Mouse (Mus musculus) limb, embryonic 12.5 days (tissue): ENCODE results near the gene Serinc5. TPM values are rescaled to one million over a fixed set of nuclear protein-coding genes. Genes with fewer than 3 reads are reported as not detected.
"Not testable (repeated sequence)": the region's sequence is repeated elsewhere in the genome, so short reads cannot be mapped to it uniquely, and the experiment has no call there.

Experiments
- ATAC-seq: fragments of 200-750 bp; cut with Nextera tagmentation; 2 replicates; pipeline ENCODE4 v1.8.0; 2017; ENCODE audit warnings: low read depth, moderate TSS enrichment; ENCODE audit not compliant: insufficient number of reproducible peaks, insufficient read depth, low FRiP score, low TSS enrichment
- H3K27ac ChIP-seq: fragments of 300-500 bp; sonication (generic); 2 replicates; pipeline ENCODE4 v1.5.1; 2016; ENCODE audit warnings: mild to moderate bottlenecking, moderate library complexity
- H3K27me3 ChIP-seq: fragments of 300-500 bp; sonication (generic); 2 replicates; pipeline ENCODE4 v1.6.1; 2016; ENCODE audit warnings: mild to moderate bottlenecking, moderate library complexity
- H3K36me3 ChIP-seq: fragments of 300-500 bp; sonication (generic); 2 replicates; pipeline ENCODE4 v1.6.1; 2016; ENCODE audit warnings: mild to moderate bottlenecking, moderate library complexity
- H3K4me1 ChIP-seq: fragments of 300-500 bp; sonication (generic); replicated peaks from 2 replicates; pipeline ENCODE4 v1.6.1; 2016
- H3K4me2 ChIP-seq: fragments of 300-500 bp; sonication (generic); 2 replicates; pipeline ENCODE4 v1.6.1; 2016; ENCODE audit warnings: mild to moderate bottlenecking, moderate library complexity
- H3K4me3 ChIP-seq: fragments of 300-500 bp; sonication (generic); replicated peaks from 2 replicates; pipeline ENCODE4 v1.5.1; 2016; ENCODE audit warnings: mild to moderate bottlenecking
- H3K9ac ChIP-seq: fragments of 300-500 bp; sonication (generic); replicated peaks from 2 replicates; pipeline ENCODE4 v1.6.1; 2016; ENCODE audit warnings: mild to moderate bottlenecking, moderate library complexity
- H3K9me3 ChIP-seq: fragments of 300-500 bp; sonication (generic); 2 replicates; pipeline ENCODE4 v1.6.1; 2016; ENCODE audit warnings: mild to moderate bottlenecking, moderate library complexity
- WGBS: fragments of 180-500 bp; shearing (Covaris S2); methylation state at CpG from one replicate; pipeline ENCODE4 v1.1.7; 2016; 5-methylcytosine and 5-hydroxymethylcytosine counted together
- polyA plus RNA-seq: library from polyadenylated mRNA; unstranded; fragments of >200 nt; fragmentation: Nextera tagmentation; extraction: Ambion mirVana; gene quantifications from 2 replicates; pipeline ENCODE4 v1.2.1, GENCODE M21; 2016

Serinc5 gene
- polyA plus RNA-seq, 1 experiment from 2014 or later = 10.2 TPM

DNA sequence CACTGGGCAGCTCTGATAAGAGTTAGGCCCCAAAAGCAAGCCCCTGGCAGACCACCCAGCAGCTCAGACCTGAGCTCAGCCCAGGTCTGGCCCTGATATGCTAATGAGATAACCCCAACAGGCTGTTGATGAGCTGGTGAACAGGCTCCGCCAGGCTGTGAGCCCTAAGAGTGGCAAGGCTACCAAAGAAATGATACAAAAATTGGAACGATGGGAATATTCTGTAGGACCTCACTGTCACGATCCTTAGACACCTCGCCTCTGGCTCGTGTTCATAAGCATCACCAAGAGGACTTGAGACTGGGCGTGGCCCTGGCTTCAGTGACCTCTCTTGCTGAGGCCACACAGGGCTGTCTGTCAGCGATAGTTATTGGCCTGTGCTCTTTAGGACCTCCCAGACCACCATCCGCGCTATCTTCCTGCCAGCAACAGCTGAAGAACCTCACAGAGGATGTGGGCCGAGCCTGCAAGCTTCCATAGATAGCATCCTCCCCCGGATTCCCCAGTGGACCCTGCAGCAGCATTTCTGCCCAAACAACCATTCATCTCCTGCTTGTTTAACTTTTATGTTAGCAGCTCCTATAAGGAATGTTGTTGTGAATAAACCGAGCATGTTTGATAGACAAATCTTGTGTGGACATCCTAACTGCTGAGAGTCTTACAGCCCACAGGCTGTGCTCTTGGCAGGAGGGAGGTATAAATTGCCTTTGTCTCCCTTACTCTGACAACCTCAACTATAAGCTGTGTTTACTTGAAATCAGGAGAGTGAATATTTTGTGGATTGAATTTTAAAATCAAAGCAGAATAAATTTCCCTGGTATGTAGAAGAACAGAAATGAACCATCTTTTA is 17.9 kb upstream of the Serinc5 start:
- Histone ChIP-seq H3K4me1 (peaks cover 14% of the 10 kb centered on the region), H3K4me3 (no peak overlapping the region), H3K9me3 (no peaks in the 10 kb centered on the region), H3K4me2 (no peak overlapping the region), H3K9ac (no peak overlapping the region), H3K27ac (no peak overlapping the region), H3K27me3 (no peaks in the 10 kb centered on the region), H3K36me3 (no peaks in the 10 kb centered on the region)
- ATAC-seq = no peak
- 26% methylated on average over 12 of the region's 12 CpGs for WGBS

DNA sequence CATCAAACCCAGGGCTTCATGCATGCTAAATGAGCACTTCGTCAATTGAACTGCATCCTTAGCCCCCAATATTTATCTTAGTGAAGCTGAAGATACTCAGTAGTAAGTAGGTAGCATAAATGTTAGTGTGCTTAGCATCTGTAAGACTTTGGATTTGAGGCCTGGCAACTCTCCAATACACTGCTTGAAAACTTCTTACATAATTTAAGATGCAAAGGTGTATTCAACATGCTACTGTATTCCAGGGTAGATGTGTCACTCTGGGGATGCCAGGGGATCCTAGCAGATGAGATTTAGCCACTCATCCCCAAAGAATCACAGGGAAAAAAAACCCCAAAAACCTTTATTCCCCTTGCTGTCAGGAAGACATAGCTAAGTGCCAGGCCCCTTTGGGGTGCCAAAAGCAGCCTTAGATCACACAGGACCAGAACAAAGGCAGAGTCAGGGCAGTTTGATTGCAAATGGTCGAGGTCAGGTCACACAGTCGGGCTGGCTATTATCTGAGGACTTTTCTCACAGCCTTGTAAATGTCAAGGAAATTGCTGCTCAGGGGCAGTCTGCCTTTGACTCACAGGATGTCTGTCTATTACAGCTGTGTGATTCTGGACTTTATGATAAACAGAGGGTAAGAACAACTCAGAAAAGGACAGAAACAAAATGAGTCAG is 17.0 kb upstream of the Serinc5 start:
- Histone ChIP-seq H3K27ac (no peak overlapping the region), H3K4me2 (no peak overlapping the region), H3K4me3 (no peak overlapping the region), H3K36me3 (no peaks in the 10 kb centered on the region), H3K9me3 (no peaks in the 10 kb centered on the region), H3K9ac (no peak overlapping the region), H3K27me3 (no peaks in the 10 kb centered on the region), H3K4me1 (peaks cover 14% of the 10 kb centered on the region)
- ATAC-seq = no peak
- WGBS = 22% methylated on average over 3 of the region's 3 CpGs

DNA sequence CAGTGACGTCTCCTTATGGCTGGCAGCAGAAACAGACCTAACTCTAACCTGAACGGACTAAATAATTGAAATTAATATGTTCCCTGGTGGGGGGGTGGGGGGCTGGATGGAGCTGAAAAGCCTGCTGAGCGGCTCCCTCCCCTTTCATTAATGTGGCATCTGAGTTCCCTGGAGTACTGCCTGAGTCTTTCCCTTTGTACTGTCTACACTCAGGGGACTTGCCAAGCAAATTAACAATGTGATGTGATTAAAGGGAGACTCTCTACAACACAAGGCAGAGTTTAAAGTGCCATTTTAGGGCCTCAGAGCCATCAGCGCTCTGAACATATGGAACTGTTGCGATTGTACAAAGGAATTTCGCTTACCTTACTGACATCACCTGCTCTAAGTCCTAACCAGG is 16.4 kb upstream of the Serinc5 start:
- H3K9me3 ChIP-seq = no peaks in the 10 kb centered on the region
- no peaks in the 10 kb centered on the region for H3K27me3 ChIP-seq
- 23% methylated on average over 6 of the region's 6 CpGs for WGBS
- H3K27ac ChIP-seq = no peak overlapping the region
- no peak overlapping the region for H3K4me2 ChIP-seq
- H3K4me3 ChIP-seq = no peak overlapping the region
- H3K9ac ChIP-seq = no peak overlapping the region
- ATAC-seq = no peak
- H3K4me1 ChIP-seq = peaks cover 14% of the 10 kb centered on the region
- H3K36me3 ChIP-seq = no peaks in the 10 kb centered on the region

DNA sequence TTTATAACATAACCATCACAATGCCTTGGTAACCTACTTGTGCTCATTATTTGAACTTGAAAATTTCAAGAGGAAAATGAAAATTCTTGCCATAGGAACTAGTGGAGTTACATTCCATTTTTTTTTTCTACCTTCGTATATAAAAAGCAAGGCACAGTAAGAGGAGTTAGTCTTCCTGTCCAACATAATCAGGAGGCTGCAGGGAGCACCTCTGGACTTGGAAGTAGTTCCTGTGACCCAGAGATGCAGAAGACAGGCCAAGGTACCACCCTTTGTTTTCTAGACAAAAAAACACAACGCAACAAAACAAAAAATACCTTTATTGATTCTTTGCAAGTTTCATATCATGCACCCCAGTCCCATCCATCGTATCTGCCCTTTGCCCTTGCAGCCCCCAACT is 16.0 kb upstream of the Serinc5 start:
- H3K27ac ChIP-seq = no peak overlapping the region
- no peak for ATAC-seq
- H3K9ac ChIP-seq = no peak overlapping the region
- H3K9me3 ChIP-seq = no peaks in the 10 kb centered on the region
- WGBS = 76% methylated on average over 3 of the region's 3 CpGs
- no peak overlapping the region for H3K4me3 ChIP-seq
- H3K36me3 ChIP-seq = no peaks in the 10 kb centered on the region
- no peak overlapping the region for H3K4me2 ChIP-seq
- H3K27me3 ChIP-seq = no peaks in the 10 kb centered on the region
- H3K4me1 ChIP-seq = peaks cover 14% of the 10 kb centered on the region

GRCm38 (mm10) chr13:92595424-92595823 is 15.5 kb upstream of the Serinc5 start:
- ATAC-seq = no peak
- no peak overlapping the region for H3K9ac ChIP-seq
- H3K27me3 ChIP-seq = no peaks in the 10 kb centered on the region
- H3K9me3 ChIP-seq = no peaks in the 10 kb centered on the region
- H3K4me1 ChIP-seq = peaks cover 14% of the 10 kb centered on the region
- no peaks in the 10 kb centered on the region for H3K36me3 ChIP-seq
- 64% methylated on average over 3 of the region's 3 CpGs for WGBS
- H3K27ac ChIP-seq = no peak overlapping the region
- no peak overlapping the region for H3K4me3 ChIP-seq
- no peak overlapping the region for H3K4me2 ChIP-seq

GRCm38 (mm10) chr13:92605306-92605705 is 5.6 kb upstream of the Serinc5 start:
- H3K36me3 ChIP-seq, H3K4me1 ChIP-seq, H3K9me3 ChIP-seq, H3K27ac ChIP-seq, H3K4me2 ChIP-seq, H3K27me3 ChIP-seq, H3K9ac ChIP-seq, ATAC-seq, H3K4me3 ChIP-seq: not testable (repeated sequence)
- WGBS = 82% methylated on average over 4 of the region's 4 CpGs

DNA sequence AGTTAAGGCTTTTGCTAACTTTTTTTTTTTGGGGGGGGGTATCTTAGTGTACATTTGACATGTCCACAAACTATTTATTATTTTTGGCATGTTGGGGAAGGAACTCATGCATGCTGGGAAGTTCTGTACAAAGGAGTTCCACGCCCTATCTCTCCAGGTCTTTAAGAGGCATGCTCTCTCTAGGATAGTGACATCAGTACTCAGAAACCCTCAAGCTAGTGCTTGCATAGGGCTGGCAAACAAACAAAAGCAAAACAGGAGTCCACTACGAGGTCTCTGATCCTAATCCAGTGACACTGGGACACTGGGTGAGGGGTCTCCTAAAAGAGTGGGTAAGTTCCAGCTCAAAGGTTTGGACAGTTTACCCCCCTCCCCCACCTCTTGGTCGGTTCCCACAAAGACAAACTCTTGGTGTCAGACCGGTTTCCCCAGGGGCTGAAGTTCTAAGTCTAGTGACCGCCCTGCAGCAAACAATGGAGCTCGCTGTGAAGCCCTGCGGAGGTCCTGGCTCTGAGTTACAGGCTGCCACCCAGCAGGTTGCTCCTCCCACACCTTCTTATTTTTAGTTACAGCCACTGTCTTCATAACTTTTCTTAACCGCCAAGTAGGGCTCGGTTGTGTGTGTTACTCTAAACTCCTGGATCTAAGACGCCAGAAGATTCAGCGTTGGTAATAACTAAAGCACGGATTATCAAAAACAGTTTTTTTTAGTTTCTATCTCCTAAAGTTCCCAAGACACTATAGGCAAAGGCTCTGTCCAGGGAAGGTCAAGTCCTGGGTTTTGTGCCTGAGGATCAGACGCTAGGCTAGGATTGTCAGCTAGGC is 1.2 kb upstream of the Serinc5 start:
- Histone ChIP-seq H3K36me3 (no peaks in the 10 kb centered on the region), H3K4me1 (peaks cover 10% of the 10 kb centered on the region), H3K27me3 (no peaks in the 10 kb centered on the region), H3K27ac (peak overlapping the region; percentile 90), H3K4me3 (peak overlapping the region; percentile 69), H3K4me2 (peak overlapping the region; percentile 83), H3K9ac (peak overlapping the region; percentile 73), H3K9me3 (no peaks in the 10 kb centered on the region)
- no peak for ATAC-seq
- WGBS = 18% methylated on average over 13 of the region's 13 CpGs

DNA sequence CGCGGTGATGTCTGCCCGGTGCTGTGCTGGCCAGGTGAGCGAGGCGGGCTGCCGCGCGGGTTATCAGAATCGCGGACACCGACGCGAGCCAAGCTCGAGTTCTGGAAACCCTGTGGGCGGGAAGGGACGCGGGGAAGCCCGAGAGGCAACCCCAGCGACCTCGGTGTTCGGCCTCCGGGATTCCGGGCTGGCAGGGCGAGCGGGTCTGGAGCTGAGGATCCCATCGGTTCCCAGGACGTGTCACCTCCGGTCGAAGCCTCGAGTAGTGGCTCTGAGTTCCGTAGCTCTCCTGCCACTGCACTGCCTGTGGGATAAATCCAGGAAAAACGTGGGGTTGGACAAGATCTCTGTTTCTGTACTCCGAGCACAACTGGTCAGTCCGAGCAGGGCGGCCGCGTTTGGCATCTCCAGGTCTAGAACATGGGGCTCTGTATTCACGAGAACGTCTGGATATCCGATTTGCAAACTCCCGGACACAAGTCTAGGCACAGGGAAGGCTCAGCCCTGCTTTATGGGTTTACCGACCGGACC is 428 bp downstream of the Serinc5 start:
- Histone ChIP-seq H3K27ac (peak overlapping the region; percentile 90), H3K9ac (peak overlapping the region; percentile 67), H3K4me3 (peak overlapping the region; percentile 69), H3K4me2 (peak overlapping the region; percentile 83), H3K9me3 (no peaks in the 10 kb centered on the region), H3K27me3 (no peaks in the 10 kb centered on the region), H3K36me3 (no peaks in the 10 kb centered on the region), H3K4me1 (peaks cover 10% of the 10 kb centered on the region)
- WGBS = under 1% methylated on average over 43 of the region's 43 CpGs
- ATAC-seq = peak; percentile 39

DNA sequence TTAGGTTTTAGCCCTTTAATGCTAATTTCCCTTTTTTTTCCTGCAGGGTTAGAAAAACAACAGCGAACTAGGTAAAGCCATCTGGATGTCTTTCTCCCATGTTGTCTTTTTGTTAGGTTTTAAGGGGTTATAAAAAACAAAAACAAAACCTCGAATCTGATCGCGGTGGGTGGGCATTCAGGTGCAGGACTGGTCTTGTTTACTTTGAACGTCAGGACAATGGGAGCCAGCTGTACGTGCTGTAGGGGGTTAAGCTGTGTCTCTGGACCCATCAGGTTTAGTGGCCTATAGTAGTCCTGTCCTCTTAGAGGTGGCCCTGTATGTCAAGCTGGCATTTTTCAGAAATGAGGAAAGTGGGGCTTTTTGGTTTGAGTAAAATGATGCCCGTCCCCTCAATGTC is 1.0 kb downstream of the Serinc5 start:
- H3K4me3 ChIP-seq = peak overlapping the region; percentile 69
- H3K9ac ChIP-seq = peak overlapping the region; percentile 67
- peak overlapping the region; percentile 83 for H3K4me2 ChIP-seq
- ATAC-seq = no peak
- WGBS = 9% methylated on average over 7 of the region's 7 CpGs
- H3K36me3 ChIP-seq = no peaks in the 10 kb centered on the region
- H3K9me3 ChIP-seq = no peaks in the 10 kb centered on the region
- H3K27ac ChIP-seq = no peak overlapping the region
- H3K4me1 ChIP-seq = peaks cover 10% of the 10 kb centered on the region
- H3K27me3 ChIP-seq = no peaks in the 10 kb centered on the region

DNA sequence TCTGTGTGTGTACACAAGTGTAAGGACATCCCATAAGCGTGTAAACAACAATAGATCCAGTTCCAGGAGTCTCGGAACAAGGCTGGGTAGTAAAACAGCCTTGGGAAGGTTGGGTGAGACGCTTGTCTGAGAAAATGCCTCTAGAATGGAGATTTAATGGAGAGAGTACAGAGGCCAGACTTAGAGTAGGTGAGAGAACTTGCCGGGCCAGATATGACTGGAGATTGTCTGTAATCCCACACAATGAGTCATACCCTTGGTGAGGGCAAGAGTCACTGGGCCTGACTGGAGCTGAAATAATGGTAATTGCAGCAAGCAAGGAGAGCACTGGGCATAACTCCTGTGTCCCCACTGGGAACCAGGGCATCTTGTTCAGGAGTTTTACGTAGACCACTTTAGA is 2.2 kb downstream of the Serinc5 start:
- H3K4me2 ChIP-seq = no peak overlapping the region
- no peak for ATAC-seq

DNA sequence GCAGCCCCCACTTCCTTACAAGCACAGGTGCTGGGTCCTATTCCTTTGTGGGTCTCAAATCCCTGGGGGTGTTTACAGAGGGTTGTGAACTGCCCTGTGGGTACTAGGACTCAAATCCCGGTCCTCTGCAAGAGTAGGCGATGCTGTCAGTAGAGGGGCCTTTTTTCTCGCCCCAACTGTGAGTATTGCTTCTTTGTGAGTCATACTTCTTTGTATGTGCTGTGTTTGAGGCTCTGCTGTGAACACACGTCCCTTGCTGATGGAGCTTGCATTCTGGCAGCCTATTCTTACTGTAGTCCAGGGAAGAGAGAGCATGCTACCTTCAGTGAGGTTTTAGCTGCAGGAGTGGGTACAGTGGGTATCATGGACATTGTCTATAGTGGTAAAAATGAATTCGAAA is 4.3 kb downstream of the Serinc5 start:
- H3K9ac ChIP-seq = no peak overlapping the region
- no peak for ATAC-seq
- H3K27ac ChIP-seq = no peak overlapping the region
- 83% methylated on average over 5 of the region's 5 CpGs for WGBS
- peaks cover 4% of the 10 kb centered on the region for H3K4me1 ChIP-seq
- no peak overlapping the region for H3K4me2 ChIP-seq
- H3K9me3 ChIP-seq = no peaks in the 10 kb centered on the region
- no peaks in the 10 kb centered on the region for H3K36me3 ChIP-seq
- no peak overlapping the region for H3K4me3 ChIP-seq
- no peaks in the 10 kb centered on the region for H3K27me3 ChIP-seq

More for the DNA sequence above, 2.2 kb downstream of the Serinc5 start:
- Histone ChIP-seq H3K4me1 (peaks cover 10% of the 10 kb centered on the region), H3K9ac (no peak overlapping the region), H3K4me3 (no peak overlapping the region), H3K36me3 (no peaks in the 10 kb centered on the region), H3K9me3 (no peaks in the 10 kb centered on the region), H3K27me3 (no peaks in the 10 kb centered on the region), H3K27ac (no peak overlapping the region)
- WGBS = 84% methylated on average over 5 of the region's 5 CpGs
